Mouse (Mus musculus) liver, adult 2 months (tissue): ENCODE measurements around the gene Tmem95. TPM values are rescaled to one million over a fixed set of nuclear protein-coding genes. Genes with fewer than 3 reads are reported as not detected.

ENCODE experiments used
- DNase-seq: peaks from one replicate; pipeline ENCODE4 v3.0.0-alpha.2; 2011; ENCODE audit warnings: low read depth, low spot score; ENCODE audit errors: extremely low read depth
- H3K27ac ChIP-seq: fragments of 200-500 bp; replicated peaks from 2 replicates; pipeline ENCODE4 v1.5.1; 2012; ENCODE audit warnings: low read depth, mild to moderate bottlenecking, control low read depth, inconsistent platforms, low read length; ENCODE audit not compliant: insufficient read depth
- H3K27me3 ChIP-seq: fragments of 200-500 bp; 2 replicates; pipeline ENCODE4 v1.6.1; 2012; ENCODE audit warnings: mild to moderate bottlenecking, moderate library complexity, low read length, inconsistent platforms; ENCODE audit not compliant: control insufficient read depth, insufficient read depth
- H3K36me3 ChIP-seq: fragments of 200-500 bp; 2 replicates; pipeline ENCODE4 v1.6.1; 2012; ENCODE audit warnings: low read length, inconsistent platforms; ENCODE audit not compliant: control insufficient read depth, insufficient read depth
- H3K4me1 ChIP-seq: fragments of 200-500 bp; 2 replicates; pipeline ENCODE4 v1.6.1; 2011; ENCODE audit warnings: low read length; ENCODE audit not compliant: control insufficient read depth, insufficient read depth
- H3K4me3 ChIP-seq: fragments of 200-500 bp; 2 replicates; pipeline ENCODE4 v1.5.1; 2011; ENCODE audit warnings: low read depth, mild to moderate bottlenecking, control low read depth, low read length, moderate library complexity; ENCODE audit not compliant: insufficient read depth
- H3K79me2 ChIP-seq: fragments of 200-500 bp; 2 replicates; pipeline ENCODE4 v1.6.1; 2012; ENCODE audit warnings: inconsistent platforms, mild to moderate bottlenecking, low read length, moderate library complexity; ENCODE audit not compliant: control insufficient read depth, insufficient read depth
- H3K9ac ChIP-seq: fragments of 200-500 bp; 2 replicates; pipeline ENCODE4 v1.6.1; 2012; ENCODE audit warnings: low read depth, mild to moderate bottlenecking, control low read depth, inconsistent platforms, low read length
- CTCF ChIP-seq: fragments of 200-500 bp; IDR thresholded peaks from 2 replicates; pipeline ENCODE4 v1.5.1; 2011; ENCODE audit warnings: low read depth, low read length, control low read depth
- POLR2A ChIP-seq: fragments of 200-500 bp; IDR thresholded peaks from 2 replicates; pipeline ENCODE4 v1.6.1; 2011; ENCODE audit warnings: low read length, control low read depth; ENCODE audit not compliant: insufficient read depth; ENCODE audit errors: extremely low read depth
- WGBS: fragments of 180-500 bp; shearing (Covaris S2); methylation state at CpG from one replicate; pipeline ENCODE4 v1.1.7; 2018; 5-methylcytosine and 5-hydroxymethylcytosine counted together
- polyA plus RNA-seq: library from polyadenylated mRNA; depleted of rRNA; stranded (reverse); fragments of >200 nt; gene quantifications from 2 replicates; pipeline ENCODE4 v1.2.3, GENCODE M21; 2012
- total RNA-seq: library from RNA; depleted of rRNA; stranded (reverse); fragments of >200 nt; gene quantifications from 2 replicates; pipeline ENCODE4 v1.2.3, GENCODE M21; 2014

Gene Tmem95
- total and polyA plus RNA-seq, 2 experiments = not detected

GRCm38 (mm10) chr11:69878952-69879351, 1.1 kb upstream of the Tmem95 start:
- H3K79me2 ChIP-seq = no peaks in the 10 kb centered on the region
- TF ChIP-seq POLR2A (no peak), CTCF (no peak)
- H3K4me3 ChIP-seq = no peak overlapping the region
- 0 out of 2 replicates have a peak, but pooled peaks cover 3% of the 10 kb centered on the region for H3K4me1 ChIP-seq
- no peaks in the 10 kb centered on the region for H3K27me3 ChIP-seq
- no peak overlapping the region for H3K27ac ChIP-seq
- no peak overlapping the region for H3K9ac ChIP-seq
- DNase-seq = no peak
- 88% methylated on average over 6 of the region's 6 CpGs for WGBS
- no peaks in the 10 kb centered on the region for H3K36me3 ChIP-seq

- H3K27me3 ChIP-seq = no peaks in the 10 kb centered on the region
- H3K36me3 ChIP-seq = no peaks in the 10 kb centered on the region
- no peak overlapping the region for H3K9ac ChIP-seq
- TF ChIP-seq POLR2A (no peak), CTCF (no peak)
- no peak overlapping the region for H3K27ac ChIP-seq
- no peak for DNase-seq
- H3K79me2 ChIP-seq = no peaks in the 10 kb centered on the region
- 92% methylated on average over 3 of the region's 3 CpGs for WGBS
- no peak overlapping the region for H3K4me3 ChIP-seq
- H3K4me1 ChIP-seq = 0 out of 2 replicates have a peak, but pooled peaks cover 3% of the 10 kb centered on the region
These were observed 581 bp upstream of the Tmem95 start for GRCm38 (mm10) chr11:69878399-69878798.

- Histone ChIP-seq H3K4me3 (no peak overlapping the region), H3K27ac (no peak overlapping the region), H3K27me3 (no peaks in the 10 kb centered on the region), H3K36me3 (no peaks in the 10 kb centered on the region), H3K9ac (no peak overlapping the region), H3K79me2 (no peaks in the 10 kb centered on the region), H3K4me1 (0 out of 2 replicates have a peak, but pooled peaks cover 3% of the 10 kb centered on the region)
- peak; percentile 46 for DNase-seq
- TF ChIP-seq POLR2A = no peak
- TF ChIP-seq CTCF = peak; percentile 96
- 4% methylated on average over 12 of the region's 12 CpGs for WGBS
These were observed 951 bp downstream of the Tmem95 start for GRCm38 (mm10) chr11:69876867-69877266.

- Histone ChIP-seq H3K4me3 (no peak overlapping the region), H3K27ac (no peak overlapping the region), H3K27me3 (no peaks in the 10 kb centered on the region), H3K36me3 (no peaks in the 10 kb centered on the region), H3K4me1 (no peaks in the 10 kb centered on the region), H3K9ac (no peak overlapping the region), H3K79me2 (no peaks in the 10 kb centered on the region)
- no peak for DNase-seq
- TF ChIP-seq POLR2A = no peak
- no peak for TF ChIP-seq CTCF
- 67% methylated on average over 7 of the region's 7 CpGs for WGBS
These were observed 1.6 kb downstream of the Tmem95 start for GRCm38 (mm10) chr11:69876186-69876585.

- Histone ChIP-seq H3K36me3 (no peaks in the 10 kb centered on the region), H3K4me3 (no peak overlapping the region), H3K4me1 (no peaks in the 10 kb centered on the region), H3K79me2 (no peaks in the 10 kb centered on the region), H3K27me3 (no peaks in the 10 kb centered on the region), H3K9ac (no peak overlapping the region), H3K27ac (no peak overlapping the region)
- DNase-seq = no peak
- TF ChIP-seq POLR2A (no peak), CTCF (no peak)
- 85% methylated on average over 4 of the region's 4 CpGs for WGBS
These were observed 5.4 kb downstream of the Tmem95 start for GRCm38 (mm10) chr11:69872451-69872850.

GRCm38 (mm10) chr11:69871822-69872221, 6.0 kb downstream of the Tmem95 start:
- Histone ChIP-seq H3K36me3 (no peaks in the 10 kb centered on the region), H3K9ac (no peak overlapping the region), H3K4me3 (no peak overlapping the region), H3K4me1 (no peaks in the 10 kb centered on the region), H3K79me2 (no peaks in the 10 kb centered on the region), H3K27me3 (no peaks in the 10 kb centered on the region), H3K27ac (no peak overlapping the region)
- TF ChIP-seq CTCF (no peak), POLR2A (no peak)
- DNase-seq = no peak
- WGBS = 92% methylated on average over 7 of the region's 7 CpGs
